In the genomic region with DNA sequence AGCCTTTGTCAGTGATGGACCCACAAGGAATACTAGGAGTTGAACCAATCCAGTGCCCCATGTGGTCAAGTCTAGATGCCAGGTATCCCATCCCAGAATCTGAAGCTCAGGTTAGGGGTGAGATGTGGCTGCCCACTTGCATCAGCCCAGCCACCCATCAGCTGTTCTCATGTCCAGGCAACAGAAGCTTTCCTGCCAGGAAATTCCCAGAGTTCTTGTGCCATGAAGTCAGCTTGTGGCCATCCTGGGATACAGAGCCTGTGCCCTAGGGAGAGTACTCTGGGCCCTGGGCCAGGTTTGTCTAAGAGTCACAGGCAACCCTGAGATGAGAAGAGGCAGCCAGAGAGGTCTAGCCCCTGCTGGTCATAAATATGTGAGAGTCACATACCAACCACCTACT, we compare ENCODE assay signal across 9 mouse cellular contexts. TPM values are rescaled to one million over a fixed set of nuclear protein-coding genes. Genes with fewer than 3 reads are reported as not detected.
A peak's percentile ranks its signal among the peaks of the same experiment; 100 is the strongest.
DNase-seq lines count a peak whose midpoint lies in the region; ATAC-seq and TF ChIP-seq lines count a peak whose summit lies in the region.
"Had no signal": no experiment of that assay in that cellular context is flagged by ENCODE, and none has a peak within 500 bp of the region (broad histone marks: within the 10 kb centered on the region; RNA-seq: fewer than 3 reads in every experiment).

No protein-coding gene starts in this region.

- H3K4me1 ChIP-seq in G1E (ENCODE audit: insufficient read depth, low read depth, low read length): peaks cover 92% of the 10 kb centered on the region
- peaks cover 81% of the 10 kb centered on the region for H3K4me1 ChIP-seq in heart, embryonic 12.5 days (replicated peaks)

- peak overlapping the region; percentile 88 for H3K27ac ChIP-seq in gastrocnemius, adult 2 months
- H3K27ac ChIP-seq in heart, embryonic 12.5 days (ENCODE audit: poor library complexity, severe bottlenecking): peak overlapping the region; percentile 88
- H3K27ac ChIP-seq: forebrain, embryonic 15.5 days had no signal

- peak; percentile 57 for DNase-seq in gastrocnemius, adult 2 months
- no peak for DNase-seq in gastrocnemius, postnatal 36 days
- no peak for DNase-seq in G1E (ENCODE audit: low spot score)
- peak; percentile 84 to 86 for DNase-seq in kidney, postnatal 25 days
- no peak for DNase-seq in right cerebral cortex, postnatal 4 days
- no peak for DNase-seq in embryo, embryonic 10.5 days (ENCODE audit: low spot score)
- no peak for DNase-seq in thymus, postnatal 25 days

- H3K27me3 ChIP-seq in G1E (ENCODE audit: insufficient read depth, low read length): no peaks in the 10 kb centered on the region
- H3K27me3 ChIP-seq in heart, embryonic 12.5 days (replicated peaks): no peaks in the 10 kb centered on the region
- H3K27me3 ChIP-seq: forebrain, embryonic 15.5 days had no signal

- H3K9ac ChIP-seq in heart, embryonic 12.5 days: no peak overlapping the region
- H3K9ac ChIP-seq: forebrain, embryonic 15.5 days had no signal

- H3K4me3 ChIP-seq in gastrocnemius, adult 2 months: peak overlapping the region; percentile 93
- peak overlapping the region; percentile 55; the same call in 1 of the 2 replicates for H3K4me3 ChIP-seq in G1E (ENCODE audit: low read depth, low read length)
- H3K4me3 ChIP-seq in heart, embryonic 12.5 days: peak overlapping the region; percentile 75

- H3K36me3 ChIP-seq in G1E (replicated peaks): peaks cover 49% of the 10 kb centered on the region
- no peaks in the 10 kb centered on the region for H3K36me3 ChIP-seq in heart, embryonic 12.5 days
- H3K36me3 ChIP-seq: forebrain, embryonic 15.5 days had no signal

- no peaks in the 10 kb centered on the region for H3K9me3 ChIP-seq in G1E (replicated peaks)
- no peaks in the 10 kb centered on the region for H3K9me3 ChIP-seq in heart, embryonic 12.5 days (replicated peaks)
- H3K9me3 ChIP-seq: forebrain, embryonic 15.5 days had no signal

- intact Hi-C loops in gastrocnemius, adult 2 months (cut with DNase I): no loop called here
- intact Hi-C loops in gastrocnemius, postnatal 36 days (cut with DNase I): loop anchor here (5.0 kb wide), 1 partner anchor 59 kb away; the partner anchor contains the start of gene Fads2

- no peak for ATAC-seq in G1E (ENCODE audit: extremely low read depth, insufficient number of reproducible peaks, low FRiP score, poor library complexity, severe bottlenecking)
- 0 out of 2 replicates have a peak, but pooled peaks have one; percentile 5 for ATAC-seq in heart, embryonic 12.5 days (ENCODE audit: insufficient number of reproducible peaks, low FRiP score)
- ATAC-seq: forebrain, embryonic 15.5 days had no signal

- no peak for TF ChIP-seq CTCF in gastrocnemius, adult 2 months (IDR thresholded peaks at IDR 0.05)
- TF ChIP-seq CTCF in G1E (IDR thresholded peaks at IDR 0.05; ENCODE audit: low read depth, low read length): no peak

- peak overlapping the region; percentile 89 for H3K4me2 ChIP-seq in heart, embryonic 12.5 days

RNA-seq across cellular contexts. Expression of gene Fads3, which starts 2.3 kb away (rescaled TPM):
- 1 to 10 TPM; 2.2 to 2.3 TPM for total RNA-seq in gastrocnemius, adult 2 months (2021)
- total RNA-seq in gastrocnemius, postnatal 36 days (2021): 1 to 10 TPM; 2.4 to 2.9 TPM
- total RNA-seq in G1E (2014; fragmentation: Nextera tagmentation): 32.8 and 41.8 TPM in 2 replicates
- 17.0 and 20.1 TPM in 2 replicates for total RNA-seq in G1E (2017)
- 46.6 and 48.8 TPM in 2 replicates for polyA plus RNA-seq in G1E (2012)
- 40.7 and 45.2 TPM in 2 replicates for polyA plus RNA-seq in heart, embryonic 12.5 days (2016; fragmentation: Nextera tagmentation; extraction: Ambion mirVana)

RNA-seq across cellular contexts. Expression of gene Rab3il1, which starts 42.2 kb away (rescaled TPM):
- 1 to 10 TPM; 4.0 to 4.7 TPM for total RNA-seq in gastrocnemius, adult 2 months (2021)
- 1 to 10 TPM; 4.5 to 4.6 TPM for total RNA-seq in gastrocnemius, postnatal 36 days (2021)
- total RNA-seq in G1E (2014; fragmentation: Nextera tagmentation) (4.7 and 25.4 TPM in 2 replicates), G1E (2017) (2.7 and 3.1 TPM in 2 replicates)
- polyA plus RNA-seq in G1E (2012): 4.0 and 4.2 TPM in 2 replicates
- 38.0 and 39.7 TPM in 2 replicates for polyA plus RNA-seq in heart, embryonic 12.5 days (2016; fragmentation: Nextera tagmentation; extraction: Ambion mirVana)

RNA-seq across cellular contexts. Expression of gene Best1, which starts 42.2 kb away (rescaled TPM):
- total RNA-seq in gastrocnemius, adult 2 months (2021): under 1 TPM; 0.28 to 0.46 TPM
- total RNA-seq in gastrocnemius, postnatal 36 days (2021): under 1 TPM in 1 of 2 experiments, not detected in 1; 0.15 TPM
- total RNA-seq in G1E (2014; fragmentation: Nextera tagmentation): not detected in 2 replicates
- 0.22 TPM in 1 of 2 replicates, not detected in the other for total RNA-seq in G1E (2017)
- 0.03 TPM in 1 of 2 replicates, not detected in the other for polyA plus RNA-seq in G1E (2012)
- polyA plus RNA-seq in heart, embryonic 12.5 days (2016; fragmentation: Nextera tagmentation; extraction: Ambion mirVana): 0.32 and 0.34 TPM in 2 replicates

RNA-seq across cellular contexts. Expression of gene Fads2, which starts 57.9 kb away (rescaled TPM):
- total RNA-seq in gastrocnemius, adult 2 months (2021): 1 to 10 TPM; 1.7 to 4.1 TPM
- total RNA-seq in gastrocnemius, postnatal 36 days (2021): 1 to 10 TPM; 2.2 to 2.4 TPM
- total RNA-seq in G1E (2014; fragmentation: Nextera tagmentation) (223 and 226 TPM in 2 replicates), G1E (2017) (182 and 199 TPM in 2 replicates)
- polyA plus RNA-seq in G1E (2012): 223 and 275 TPM in 2 replicates
- polyA plus RNA-seq in heart, embryonic 12.5 days (2016; fragmentation: Nextera tagmentation; extraction: Ambion mirVana): 64.2 and 66.7 TPM in 2 replicates

Comparison
In these comparisons a context has a peak if more than half of its experiments do, and no peak if none do; other contexts are left out.
1. DNase-seq: peak in gastrocnemius, adult 2 months (single experiment) and kidney, postnatal 25 days (2 of 2); none in gastrocnemius, postnatal 36 days (0 of 2), G1E (single experiment), right cerebral cortex, postnatal 4 days (single experiment), embryo, embryonic 10.5 days (single experiment) and thymus, postnatal 25 days (single experiment).
2. RNA of gene Fads3, which starts 2.3 kb away (total RNA-seq): 17.0 to 41.8 TPM in G1E; 2.4 to 2.9 TPM in gastrocnemius, postnatal 36 days and 2.2 to 2.3 TPM in gastrocnemius, adult 2 months; every median in the first group is over 4 times any median in the second.
3. Peak in every context shown above with its lines, with median percentiles within 50 percentile points of each other: H3K4me3 ChIP-seq.